Mouse (Mus musculus): Measurements from ENCODE around the gene Acyp1.

DNA sequence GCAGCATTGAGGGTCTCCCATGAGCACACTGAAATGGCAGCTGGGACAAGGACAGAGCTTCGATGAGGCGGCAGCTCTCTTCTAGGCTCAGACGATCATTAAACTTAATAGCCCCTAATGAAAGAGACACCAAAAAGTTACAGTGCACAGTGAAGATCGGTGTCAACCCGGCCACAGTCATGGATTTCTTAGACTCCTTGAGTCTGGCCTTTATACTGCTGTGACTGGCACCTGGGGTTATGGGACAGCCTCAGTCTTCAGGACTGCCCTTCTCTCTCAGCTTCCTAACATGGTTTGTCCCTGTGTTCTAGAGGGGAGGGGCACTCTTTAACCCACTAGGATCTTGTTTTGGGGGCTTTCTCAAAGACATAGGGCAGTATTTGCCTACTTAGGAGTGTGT lies 50.7 kb downstream of the Acyp1 start:
- TF ChIP-seq EP300 (IDR thresholded peaks at IDR 0.05; ENCODE audit: insufficient read depth, low read depth, low read length) (no peak), POLR2A (IDR thresholded peaks at IDR 0.05; ENCODE audit: insufficient read depth, low read length) (no peak)

Data from ES-Bruce4 (cell line).